Mouse (Mus musculus) erythroblast, adult 5-6 weeks (primary cell): Measurements from ENCODE around the gene Npas3. TPM values are rescaled to one million over a fixed set of nuclear protein-coding genes. Genes with fewer than 3 reads are reported as not detected.

Experiments
- ATAC-seq: replicated peaks from 2 replicates; pipeline ENCODE4 v1.8.0; 2016; ENCODE audit warnings: moderate number of reproducible peaks, mild to moderate bottlenecking, moderate TSS enrichment, inconsistent platforms; ENCODE audit not compliant: poor library complexity, low FRiP score, severe bottlenecking
- total RNA-seq, 2 experiments: library from RNA; stranded (forward) in 1 of 2; stranded (reverse) in 1 of 2; fragments of 150-400 nt in 1 of 2; fragments of 200-764, 138-1000 nt in 1 of 2; gene quantifications; 2 replicates each; pipeline versions ENCODE4 v1.2.3 to v1.2.4; 2015 to 2017; ENCODE audit warnings: low replicate concordance in 2 of 2

The Npas3 gene
- total RNA-seq, 2 experiments from 2014 or later, result not detected

DNA sequence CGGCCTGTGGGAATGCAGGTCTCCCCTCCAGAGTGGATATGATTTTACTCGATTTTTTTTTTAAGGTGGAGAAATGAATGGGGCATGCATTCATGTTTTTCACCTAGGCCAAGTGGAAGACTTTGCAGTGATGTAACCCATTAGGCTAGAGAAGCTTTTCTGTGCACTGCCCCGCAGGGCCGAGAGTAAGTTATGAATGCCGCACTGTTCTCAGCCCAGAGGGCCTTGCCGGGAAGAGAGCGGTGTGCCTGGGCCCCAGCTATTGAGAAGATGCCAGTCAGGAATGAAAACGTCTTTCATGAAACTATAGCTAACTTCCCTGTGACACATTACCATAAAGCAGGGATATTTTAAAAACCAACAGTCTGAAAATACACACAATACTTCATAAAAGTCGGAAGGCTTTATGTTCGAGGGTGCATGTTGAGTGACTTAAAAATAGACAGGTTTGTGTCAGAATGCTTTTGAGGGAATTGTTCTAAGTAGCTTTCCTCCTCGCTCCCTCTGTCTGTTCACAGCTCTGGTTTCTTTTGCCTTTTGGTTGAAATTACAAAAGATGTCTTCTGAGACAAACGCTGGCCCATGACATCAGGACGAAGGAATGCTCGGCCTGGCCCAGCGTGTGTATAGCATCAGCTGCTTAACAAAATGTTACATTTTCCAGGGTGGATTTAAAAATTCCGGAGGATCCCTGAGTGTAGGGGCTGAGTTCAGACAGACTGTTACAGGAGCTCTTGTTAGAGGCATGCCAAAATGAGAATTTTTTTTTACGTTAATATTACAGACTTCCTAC, 44.2 kb downstream of the Npas3 start:
- no peak for ATAC-seq

DNA sequence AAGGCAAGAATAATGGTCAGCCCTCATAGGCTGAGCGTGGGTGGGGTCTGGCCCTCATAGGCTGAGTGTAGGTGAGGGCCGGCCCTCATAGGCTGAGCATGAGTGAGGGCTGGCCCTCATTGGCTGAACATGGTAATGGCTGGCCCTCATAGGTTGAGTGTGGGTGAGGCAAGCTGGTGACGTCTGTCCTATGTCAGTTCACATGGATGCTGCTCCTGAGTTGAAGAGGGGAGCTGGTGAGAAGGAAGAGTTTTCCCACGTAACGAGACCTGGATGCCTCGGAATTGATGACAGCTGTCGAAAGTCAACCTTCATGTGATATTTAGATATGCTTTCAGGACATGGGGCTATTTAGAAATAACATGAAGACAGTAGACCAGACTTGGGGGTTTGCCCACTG, 45.5 kb downstream of the Npas3 start:
- ATAC-seq, result no peak

DNA sequence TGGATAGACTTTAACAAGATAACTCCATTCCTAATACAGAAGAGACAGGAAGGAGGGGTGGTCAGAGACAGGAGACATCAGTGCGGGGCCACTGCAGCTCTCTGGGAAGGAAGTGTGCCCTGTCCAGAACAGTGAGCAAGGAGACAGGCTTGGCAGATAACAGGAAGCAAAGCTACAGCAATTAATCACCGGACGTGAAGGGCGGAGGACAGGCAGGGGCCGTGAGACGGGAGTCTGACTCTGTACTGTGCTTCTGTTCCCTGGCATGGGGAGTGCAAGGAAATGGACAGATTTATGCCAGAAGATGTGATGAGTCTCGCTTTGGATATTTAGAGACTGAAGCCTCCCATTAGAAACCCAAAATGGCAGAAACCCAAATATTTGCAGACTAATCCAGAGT, 47.3 kb downstream of the Npas3 start:
- ATAC-seq, result no peak

DNA sequence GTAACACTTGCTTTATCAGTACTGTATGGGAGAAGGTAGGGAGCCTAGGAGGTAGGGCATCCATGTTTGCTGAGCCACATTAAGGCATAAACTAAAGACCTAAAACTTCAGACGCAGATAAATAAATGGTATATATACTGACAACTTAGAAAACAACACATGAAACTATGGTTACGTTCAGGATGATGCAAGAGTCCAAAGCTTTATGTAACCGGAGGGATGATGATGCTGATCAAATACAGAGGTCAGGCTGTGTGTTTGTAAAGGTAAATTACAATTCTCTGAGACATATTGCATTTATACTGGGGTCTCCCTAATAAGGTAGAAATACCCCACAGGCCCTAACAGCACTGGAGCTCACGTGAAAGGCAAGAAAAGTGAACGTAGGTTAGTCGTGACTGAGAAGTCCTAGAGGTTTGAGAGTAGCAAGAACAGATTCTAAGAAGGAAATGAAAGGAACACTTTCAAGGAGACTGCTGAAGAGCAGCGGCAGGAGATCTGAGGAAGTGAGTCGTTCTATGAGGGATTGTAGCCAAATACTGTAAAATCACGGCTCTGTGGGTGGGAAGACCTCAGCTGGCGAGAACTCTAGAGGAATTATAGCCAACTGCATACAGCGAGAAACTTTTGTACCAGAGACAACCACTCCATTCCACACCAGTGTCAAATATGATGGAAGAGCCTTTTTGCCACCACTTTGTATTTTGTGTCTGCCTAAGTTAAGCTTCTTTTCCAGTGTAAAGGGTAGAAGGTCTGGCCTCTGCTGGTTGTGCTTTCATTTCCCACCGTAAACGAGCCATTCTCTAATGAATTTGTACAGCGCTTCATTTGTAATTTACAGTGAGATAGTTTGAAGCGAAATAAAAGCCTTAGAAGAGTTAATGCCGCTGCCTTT, 49.7 kb downstream of the Npas3 start:
- ATAC-seq, result no peak

DNA sequence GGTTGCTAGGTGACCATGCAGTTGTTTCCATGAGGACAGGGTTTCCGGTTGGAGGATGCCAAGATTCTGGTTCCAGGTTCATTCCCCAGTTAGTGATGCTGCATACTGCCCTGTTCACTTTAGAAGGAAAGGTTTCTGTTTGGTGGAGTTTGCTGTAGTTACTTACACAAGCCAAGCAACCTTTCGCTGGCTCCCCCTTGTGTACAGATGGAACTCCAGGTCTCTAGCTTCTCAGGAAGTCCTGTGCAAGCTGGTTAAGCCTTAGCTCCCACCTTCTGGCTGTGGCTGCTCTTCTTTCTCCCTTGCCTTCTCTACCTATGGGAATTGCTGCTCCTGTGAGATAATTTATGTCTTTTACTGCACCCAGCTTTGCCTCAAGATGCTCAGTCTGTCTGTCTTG, 52.5 kb downstream of the Npas3 start:
- no peak for ATAC-seq

DNA sequence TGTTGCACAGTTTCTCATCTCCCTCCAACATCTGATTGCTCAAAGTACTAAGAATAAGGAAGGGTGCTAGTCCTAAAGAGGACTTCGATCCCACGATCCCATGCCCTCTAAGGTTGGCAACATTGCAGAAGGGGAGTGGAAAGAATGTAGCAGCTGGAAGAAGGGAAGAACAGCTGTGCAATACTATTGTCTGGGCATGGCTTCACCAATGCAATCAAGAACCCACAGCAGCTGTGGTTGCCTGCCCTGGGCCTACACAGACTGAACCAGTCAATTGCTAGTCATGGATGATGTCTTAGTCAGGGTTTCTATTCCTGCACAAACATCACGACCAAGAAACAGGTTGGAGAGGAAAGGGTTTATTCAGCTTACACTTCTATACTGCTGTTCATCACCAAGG, 53.7 kb downstream of the Npas3 start:
- no peak for ATAC-seq

DNA sequence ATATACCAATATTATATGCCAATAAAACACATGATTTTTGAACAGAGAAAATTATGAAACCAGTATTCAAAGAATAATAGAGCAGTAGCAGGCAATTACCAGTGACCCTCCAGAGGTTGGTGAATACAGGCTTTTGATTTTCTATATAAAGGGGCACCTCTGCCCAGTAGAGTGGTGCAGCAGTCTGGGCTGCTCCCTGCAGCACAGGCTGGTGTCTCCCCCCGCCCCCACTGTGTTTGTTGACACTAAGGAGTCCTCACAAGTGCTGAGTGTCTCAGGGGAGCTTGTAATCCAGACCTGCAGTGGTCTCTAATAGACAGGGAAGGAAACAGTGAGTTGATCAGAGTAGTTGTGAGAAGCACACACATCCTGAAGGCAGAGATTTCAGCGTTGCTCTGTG, 68.2 kb downstream of the Npas3 start:
- ATAC-seq, result no peak

DNA sequence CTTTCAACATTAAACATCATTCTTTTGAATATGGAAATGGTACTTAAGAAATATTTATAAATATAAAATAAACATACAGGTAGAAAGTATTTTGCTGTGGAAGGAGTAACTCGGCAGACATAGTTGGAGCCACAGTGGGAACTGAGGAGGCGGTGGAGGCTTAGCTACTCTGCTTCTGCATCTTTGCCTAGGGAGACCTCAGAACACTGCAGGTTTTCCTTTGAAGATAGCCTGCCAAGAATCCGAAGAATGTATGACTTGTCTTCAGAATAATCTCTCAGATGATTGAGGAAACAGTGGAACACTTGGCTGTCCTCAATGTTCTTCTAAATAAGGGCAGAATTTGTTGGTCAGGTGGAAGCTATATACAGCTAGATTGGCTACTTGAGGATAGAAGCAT, 69.3 kb downstream of the Npas3 start:
- no peak for ATAC-seq

DNA sequence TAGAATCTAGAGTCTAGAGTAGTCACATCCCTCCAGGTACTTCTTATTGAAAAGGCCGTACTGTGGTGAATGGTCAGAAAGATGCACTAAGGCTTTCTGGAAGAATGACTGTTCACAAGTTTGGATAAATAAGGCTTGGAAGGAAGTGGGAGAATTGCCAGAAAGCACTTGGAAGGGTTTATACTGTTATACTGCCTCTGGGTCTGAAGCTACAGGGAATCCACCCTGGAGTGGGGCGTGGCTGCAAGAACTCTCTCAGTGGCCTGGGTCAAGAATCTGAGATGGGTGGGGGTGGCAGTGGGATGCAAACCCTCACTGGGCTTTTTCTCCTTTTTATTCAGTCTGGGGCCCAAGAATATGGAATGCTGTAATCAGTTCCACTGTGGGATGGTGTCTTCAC, 72.0 kb downstream of the Npas3 start:
- no peak for ATAC-seq

DNA sequence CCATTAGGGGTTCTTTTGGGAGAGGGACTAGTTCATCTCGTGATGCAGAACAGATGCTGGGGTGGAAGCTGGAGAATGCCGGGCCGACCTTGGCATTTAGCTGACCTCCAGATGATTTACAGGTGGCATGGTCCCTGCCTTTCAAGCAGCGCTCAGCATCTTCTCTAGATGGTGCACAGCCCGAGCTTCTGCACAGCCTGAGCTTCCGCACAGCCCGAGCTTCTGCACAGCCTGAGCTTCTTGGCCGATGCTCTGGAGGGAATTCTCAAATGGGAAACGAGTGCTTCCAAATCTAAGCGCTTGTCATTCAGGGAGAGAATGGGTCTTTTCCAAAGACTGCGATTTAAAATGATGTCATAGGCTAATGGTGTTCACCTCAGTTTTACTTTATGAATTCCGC, 72.5 kb downstream of the Npas3 start:
- no peak for ATAC-seq

DNA sequence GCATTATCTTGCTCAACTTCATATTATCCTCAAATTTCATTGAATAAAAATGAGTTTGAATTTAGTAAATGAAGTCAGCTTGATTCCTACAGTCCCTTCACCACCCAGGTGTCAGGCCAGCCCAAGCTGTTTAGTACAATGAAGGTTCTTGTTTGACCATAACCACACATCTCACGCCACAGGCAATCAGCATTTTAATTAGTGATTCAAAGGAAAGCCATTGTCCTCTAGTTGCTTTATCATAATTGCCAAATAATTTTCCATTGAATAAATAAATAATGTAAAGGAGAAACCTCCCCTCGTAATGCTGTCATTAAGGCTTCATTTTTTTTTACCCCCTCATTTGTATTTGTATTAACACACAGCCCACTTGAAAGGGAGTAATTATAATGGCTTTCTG, 73.5 kb downstream of the Npas3 start:
- no peak for ATAC-seq

DNA sequence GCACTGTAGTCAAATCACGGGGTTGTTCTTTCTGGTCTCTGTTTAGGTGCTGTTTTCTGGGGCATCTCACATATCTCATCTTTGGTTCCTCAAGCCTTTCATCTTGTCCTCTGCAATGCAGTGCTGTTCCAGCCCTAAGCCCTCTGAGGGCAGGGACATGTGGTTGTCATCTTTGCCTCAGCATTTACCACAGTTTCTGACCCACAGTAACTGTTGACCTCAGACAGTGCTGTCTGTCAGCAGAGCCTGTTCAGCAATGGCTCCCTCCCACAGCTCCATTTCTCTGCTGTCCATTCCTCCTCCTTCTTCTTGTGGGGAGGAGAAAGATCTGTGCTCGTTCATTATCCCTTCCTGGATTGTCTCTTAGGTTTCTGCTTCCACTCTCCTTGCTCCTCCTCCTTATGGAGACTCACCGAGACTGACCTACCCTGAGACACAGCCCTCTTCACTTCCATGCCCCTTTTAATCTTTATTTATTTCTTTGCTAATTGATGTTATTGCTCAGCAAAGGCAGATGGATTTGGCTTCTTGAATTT, 79.2 kb downstream of the Npas3 start:
- no peak for ATAC-seq

DNA sequence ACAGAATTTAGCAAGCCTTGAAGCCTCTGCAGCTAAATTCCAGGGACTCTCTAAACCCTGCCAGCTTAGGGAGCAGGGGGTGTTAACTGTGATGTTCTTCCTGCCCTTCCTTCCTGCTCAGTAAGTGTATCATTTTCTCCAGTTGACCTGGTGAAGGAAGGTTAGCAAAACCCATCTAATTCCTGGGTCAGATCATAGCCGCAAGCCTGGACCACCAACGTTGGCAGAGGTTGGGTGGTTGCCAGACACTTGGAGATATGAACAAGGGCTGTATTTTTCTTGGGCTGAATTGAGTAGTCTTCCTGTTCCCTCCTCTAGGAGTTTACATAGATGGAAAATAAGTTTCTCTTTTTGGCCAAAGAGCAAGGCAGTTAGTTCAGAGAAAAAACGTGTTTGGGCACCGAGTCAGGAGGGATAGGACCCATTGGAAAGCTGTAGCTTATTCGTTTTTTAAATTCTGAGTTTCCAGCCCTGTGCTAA, 79.8 kb downstream of the Npas3 start:
- no peak for ATAC-seq

DNA sequence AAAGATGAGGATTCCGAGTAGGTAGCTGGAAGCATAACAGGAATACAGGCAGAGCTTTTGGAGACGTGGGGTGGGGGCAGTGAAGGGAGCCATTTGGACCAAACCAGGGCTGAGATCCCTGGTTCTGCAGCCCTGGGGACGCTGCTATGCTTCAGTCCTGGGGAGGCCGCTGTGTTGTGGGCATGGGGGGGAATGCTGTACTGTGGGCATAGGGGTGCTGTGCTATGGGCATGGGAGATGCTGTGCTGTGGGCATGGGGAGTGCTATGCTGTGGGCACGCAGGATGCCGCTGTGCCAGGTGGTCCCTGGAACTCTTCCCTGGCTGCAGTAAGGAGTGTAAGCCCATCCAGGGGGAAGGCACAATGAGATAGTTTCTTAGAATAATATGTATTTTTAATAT, 81.7 kb downstream of the Npas3 start:
- ATAC-seq, result no peak

DNA sequence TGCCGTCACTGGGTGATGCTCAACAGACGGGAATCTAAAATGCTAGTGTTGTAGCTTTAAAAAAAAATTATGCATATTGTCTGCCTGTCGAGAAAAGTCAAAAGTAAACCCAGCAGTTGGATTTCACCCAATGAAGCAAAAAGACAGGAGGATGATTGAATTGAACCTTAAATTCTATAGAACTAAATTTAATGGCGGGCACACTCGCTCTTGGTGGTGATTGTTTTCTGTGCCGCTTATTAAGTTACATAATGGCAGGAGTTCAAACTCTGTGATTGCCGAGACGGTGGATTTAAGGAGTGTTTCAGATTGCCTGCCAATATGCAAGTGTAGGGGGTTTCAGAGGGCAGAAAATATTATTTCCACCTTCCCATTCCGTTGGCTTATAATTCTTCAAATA, 82.9 kb downstream of the Npas3 start:
- ATAC-seq, result no peak

DNA sequence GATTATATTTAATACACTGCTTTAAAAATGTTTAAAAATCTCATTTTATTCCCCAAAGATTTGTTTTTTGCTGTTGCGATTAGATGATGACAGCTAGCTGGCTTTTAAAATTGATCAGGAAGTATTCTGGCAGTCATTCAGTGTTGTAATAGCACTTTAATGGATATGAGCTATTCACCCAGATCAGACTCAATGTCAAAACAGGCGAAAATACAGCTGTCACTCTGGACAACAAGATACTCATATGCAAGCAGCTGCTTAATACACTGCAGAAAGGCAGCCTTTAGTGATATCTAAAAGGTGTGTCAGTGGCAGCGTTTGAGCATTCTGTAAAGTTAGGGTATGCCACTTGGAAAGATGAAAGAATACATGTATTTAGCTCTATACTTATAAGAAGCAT, 83.3 kb downstream of the Npas3 start:
- no peak for ATAC-seq

DNA sequence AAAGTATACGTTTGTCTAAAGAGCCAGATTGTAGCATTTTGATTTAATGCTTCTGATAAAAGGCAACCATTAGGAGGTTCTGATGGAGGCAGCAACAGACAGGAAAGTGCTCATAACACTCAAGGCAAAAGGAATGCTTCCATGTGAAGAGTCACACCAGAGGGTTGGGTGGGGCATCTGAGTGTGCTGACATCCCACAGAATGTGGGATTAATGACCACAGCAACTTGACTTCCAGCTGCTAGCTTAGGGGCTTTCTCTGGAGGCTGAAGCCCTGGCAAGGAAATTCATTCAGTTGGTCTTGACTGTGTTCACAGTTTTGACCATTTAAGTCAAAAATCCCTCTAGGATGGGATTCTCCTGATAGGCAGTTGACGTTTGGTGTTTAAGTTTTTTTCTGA, 84.8 kb downstream of the Npas3 start:
- ATAC-seq, result no peak

DNA sequence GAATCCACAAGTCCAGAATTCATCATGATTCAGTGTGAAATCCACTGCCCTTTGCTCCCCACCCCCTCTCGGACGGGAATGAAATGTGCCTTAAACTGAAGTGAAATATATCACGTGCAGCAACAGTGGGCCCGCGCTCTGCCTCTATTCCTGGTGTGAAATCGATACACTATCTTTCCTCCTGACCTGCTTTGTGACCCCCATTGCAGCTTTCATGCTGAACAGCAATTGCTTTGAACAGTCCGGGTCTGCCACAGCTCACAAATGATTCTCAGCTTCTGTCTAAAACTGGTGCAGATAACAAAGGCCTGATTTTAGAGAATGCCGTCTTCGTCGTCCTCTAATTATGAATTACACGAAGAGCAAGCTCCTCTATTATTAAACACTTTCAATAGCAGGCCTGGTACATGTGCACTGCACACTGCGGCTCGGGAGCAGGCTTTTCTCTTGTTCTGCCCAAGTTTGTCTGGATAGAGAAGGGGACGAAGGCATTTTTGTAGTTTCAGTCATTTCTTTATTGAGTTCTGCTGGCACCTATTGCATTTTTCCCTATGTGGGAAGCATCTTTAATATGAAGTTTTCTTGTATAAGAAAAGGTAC, 90.0 kb downstream of the Npas3 start:
- no peak for ATAC-seq

DNA sequence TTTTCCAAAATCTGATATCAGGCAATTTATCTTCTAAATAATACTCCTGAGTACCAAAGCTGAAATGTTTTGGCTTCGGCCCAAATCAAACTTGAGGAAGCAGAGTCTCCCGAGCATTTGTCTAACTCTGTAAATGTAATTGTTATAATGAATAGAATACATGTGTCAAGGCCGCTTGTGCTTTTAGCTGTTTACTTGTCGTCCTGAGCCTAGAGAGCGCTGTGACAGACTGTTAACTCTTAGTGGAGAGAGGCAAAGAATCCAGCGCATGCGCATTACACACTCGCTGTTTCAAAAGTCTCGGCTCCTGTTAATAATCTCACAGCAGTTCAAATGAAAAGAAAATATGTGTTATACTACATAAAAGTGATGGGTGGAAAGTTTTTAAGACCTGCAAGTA, 94.3 kb downstream of the Npas3 start:
- ATAC-seq, result no peak

DNA sequence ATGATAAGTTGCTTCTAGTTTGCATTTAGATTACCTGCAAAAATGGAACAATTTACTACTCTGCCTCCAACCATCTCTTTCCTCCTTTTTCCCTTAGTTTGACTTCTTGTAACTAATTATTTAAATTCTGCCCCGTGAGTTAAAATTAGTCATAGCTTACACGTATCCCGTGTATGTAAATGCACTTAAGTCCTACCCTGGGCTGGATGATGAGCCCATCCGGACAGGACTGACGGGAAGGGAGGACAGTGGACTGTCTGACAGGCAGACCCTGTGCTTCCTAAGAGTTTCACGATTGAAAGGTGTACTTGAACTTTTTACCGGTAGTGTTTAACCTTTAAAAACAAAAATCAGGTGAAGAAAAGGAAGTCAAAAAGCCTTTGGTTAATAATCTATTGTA, 103.4 kb downstream of the Npas3 start:
- ATAC-seq, result no peak

DNA sequence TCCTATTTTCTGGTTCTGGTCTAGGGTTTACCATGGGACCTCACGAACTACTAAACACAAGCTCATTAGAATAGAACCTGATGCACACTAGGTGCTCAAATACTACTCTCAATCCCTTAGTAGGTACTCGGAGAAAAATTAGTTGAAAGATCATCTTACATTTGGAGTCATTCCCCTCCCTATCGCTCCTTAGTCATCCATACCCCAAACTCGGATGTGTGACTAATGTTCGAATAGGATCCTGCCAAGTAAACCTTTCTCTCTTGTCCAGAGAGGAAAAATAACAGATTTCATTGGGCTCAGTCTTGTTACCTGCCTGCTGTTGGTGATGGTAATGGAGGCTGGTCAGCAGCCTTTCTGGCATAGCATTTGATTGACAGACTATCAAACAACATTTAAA, 117.3 kb downstream of the Npas3 start:
- no peak for ATAC-seq
